Mouse (Mus musculus) Patski (cell line): Measurements from ENCODE around the gene Ttc30a2. TPM values are rescaled to one million over a fixed set of nuclear protein-coding genes. Genes with fewer than 3 reads are reported as not detected.
A peak's percentile ranks its signal among the peaks of the same experiment; 100 is the strongest.

Experiments
- ATAC-seq: fragments of 100-300 bp; one replicate; pipeline ENCODE4 v1.8.0; 2021
- CTCF ChIA-PET: fragments of 350-600 bp; sonication (Branson Sonifier 250); formaldehyde crosslinking; loops from one replicate; lab custom pipeline; 2022; ENCODE audit warnings: inconsistent platforms; lab: Charles Lee
- POLR2A ChIA-PET: fragments of 350-600 bp; sonication (Branson Sonifier 250); formaldehyde crosslinking; loops from one replicate; lab custom pipeline; 2022; ENCODE audit warnings: antibody characterized with exemption, inconsistent platforms; lab: Charles Lee
- DNase-seq: peaks from one replicate; pipeline ENCODE4 v3.0.0-alpha.2; 2011; ENCODE audit warnings: low read depth, low spot score
- H3K27me3 ChIP-seq: fragments of 371-371 bp; one replicate; pipeline ENCODE4 v1.5.1; 2021
- CTCF ChIP-seq: fragments of 100-300 bp; IDR thresholded peaks from one replicate; pipeline ENCODE4 v1.5.1; 2021
- in situ Hi-C: fragments of 300-500 bp; cut with MboI; formaldehyde crosslinking; loops from 3 replicates; pipeline ENCODE4 v1.11.1; 2018; ENCODE audit warnings: low pct_unique_long_range_greater_than_20kb, mixed read lengths
- polyA plus RNA-seq: library from polyadenylated mRNA; unstranded; gene quantifications from one replicate; pipeline ENCODE4 v1.2.3, GENCODE M21; 2021

Ttc30a2 gene
- polyA plus RNA-seq, 1 experiment from 2014 or later, result 1.4 TPM

- in situ Hi-C loops, result no loop called here
- no peak for TF ChIP-seq CTCF
- ATAC-seq (no peak), DNase-seq (no peak)
- POLR2A ChIA-PET, result no interaction called here
- CTCF ChIA-PET, result interaction anchor here (2.8 kb wide), 1 partner anchor 9 kb away, joined by 7 read pairs; no protein-coding TSS in a partner anchor
- peaks cover 5% of the 10 kb centered on the region for H3K27me3 ChIP-seq
Observed at GRCm38 (mm10) chr2:75994841-75995240, 16.9 kb upstream of the Ttc30a2 start.

GRCm38 (mm10) chr2:75991581-75992205 lies 13.7 kb upstream of the Ttc30a2 start:
- ChIA-PET POLR2A (no interaction called here), CTCF (no interaction called here)
- in situ Hi-C loops, result no loop called here
- DNase-seq (no peak), ATAC-seq (no peak)
- H3K27me3 ChIP-seq, result peaks cover 5% of the 10 kb centered on the region
- no peak for TF ChIP-seq CTCF

- ChIA-PET POLR2A (no interaction called here), CTCF (no interaction called here)
- in situ Hi-C loops, result no loop called here
- H3K27me3 ChIP-seq, result peaks cover 5% of the 10 kb centered on the region
- ATAC-seq (no peak), DNase-seq (no peak)
- peak; percentile 59 for TF ChIP-seq CTCF
Observed at GRCm38 (mm10) chr2:75990885-75991539, 13.0 kb upstream of the Ttc30a2 start.

- CTCF ChIA-PET, result no interaction called here
- in situ Hi-C loops, result loop anchor here (5.0 kb wide), 1 partner anchor 78 kb away; no protein-coding TSS in a partner anchor
- peaks cover 5% of the 10 kb centered on the region for H3K27me3 ChIP-seq
- TF ChIP-seq CTCF, result no peak
- DNase-seq (no peak), ATAC-seq (no peak)
- POLR2A ChIA-PET, result no interaction called here
Observed at GRCm38 (mm10) chr2:75989694-75990093, 11.7 kb upstream of the Ttc30a2 start.

- ChIA-PET POLR2A (interaction anchor here (0.6 to 0.7 kb wide), 3 partner anchors 79 to 353 kb away, joined by 3 to 5 read pairs (median 3); no protein-coding TSS in a partner anchor), CTCF (interaction anchor here (1.1 kb wide), 1 partner anchor 80 kb away, joined by 3 read pairs; no protein-coding TSS in a partner anchor)
- peaks cover 5% of the 10 kb centered on the region for H3K27me3 ChIP-seq
- in situ Hi-C loops, result loop anchor here (5.0 kb wide), 1 partner anchor 78 kb away; no protein-coding TSS in a partner anchor
- no peak for TF ChIP-seq CTCF
- ATAC-seq (no peak), DNase-seq (no peak)
Observed at GRCm38 (mm10) chr2:75988779-75989363, 10.9 kb upstream of the Ttc30a2 start.

- DNase-seq, result no peak
- ChIA-PET CTCF (interaction anchor here (1.1 kb wide), 1 partner anchor 80 kb away, joined by 3 read pairs; no protein-coding TSS in a partner anchor), POLR2A (interaction anchor here (0.7 kb wide), 2 partner anchors 188 to 353 kb away, joined by 3 read pairs; no protein-coding TSS in a partner anchor)
- peaks cover 5% of the 10 kb centered on the region for H3K27me3 ChIP-seq
- TF ChIP-seq CTCF, result no peak
- in situ Hi-C loops, result loop anchor here (5.0 kb wide), 1 partner anchor 79 kb away; no protein-coding TSS in a partner anchor
- no peak for ATAC-seq
Observed at GRCm38 (mm10) chr2:75988378-75988777, 10.4 kb upstream of the Ttc30a2 start.

- POLR2A ChIA-PET, result no interaction called here
- CTCF ChIA-PET, result interaction anchor here (1.1 kb wide), 1 partner anchor 81 kb away, joined by 3 read pairs; no protein-coding TSS in a partner anchor
- H3K27me3 ChIP-seq, result peaks cover 2% of the 10 kb centered on the region
- DNase-seq (no peak), ATAC-seq (peak; percentile 42)
- in situ Hi-C loops, result loop anchor here (5.0 kb wide), 1 partner anchor 80 kb away; no protein-coding TSS in a partner anchor
- TF ChIP-seq CTCF, result no peak
Observed at GRCm38 (mm10) chr2:75987739-75988138, 9.8 kb upstream of the Ttc30a2 start.

- POLR2A ChIA-PET, result no interaction called here
Observed at GRCm38 (mm10) chr2:75985124-75985523, 7.2 kb upstream of the Ttc30a2 start.

GRCm38 (mm10) chr2:75983847-75984246 lies 5.9 kb upstream of the Ttc30a2 start:
- POLR2A ChIA-PET, result interaction anchor here (0.7 kb wide), 1 partner anchor 450 kb away, joined by 3 read pairs; no protein-coding TSS in a partner anchor
- DNase-seq (no peak), ATAC-seq (no peak)
- H3K27me3 ChIP-seq, result peaks cover 6% of the 10 kb centered on the region
- no peak for TF ChIP-seq CTCF
- in situ Hi-C loops, result no loop called here
- CTCF ChIA-PET, result interaction anchor here (1.1 to 1.9 kb wide), 2 partner anchors 18 to 76 kb away, joined by 3 to 5 read pairs; no protein-coding TSS in a partner anchor

More at GRCm38 (mm10) chr2:75985124-75985523, 7.2 kb upstream of the Ttc30a2 start:
- in situ Hi-C loops, result loop anchor here (5.0 kb wide), 1 partner anchor 82 kb away; no protein-coding TSS in a partner anchor
- ATAC-seq (peak; percentile 91), DNase-seq (no peak)
- CTCF ChIA-PET, result interaction anchor here (0.6 to 1.9 kb wide), 15 partner anchors 10 to 88 kb away, joined by 3 to 8 read pairs (median 3); no protein-coding TSS in a partner anchor
- H3K27me3 ChIP-seq, result no peaks in the 10 kb centered on the region
- peak; percentile 97 for TF ChIP-seq CTCF

- no peak for ATAC-seq
- ChIA-PET POLR2A (interaction anchor here (0.7 kb wide), 1 partner anchor 450 kb away, joined by 3 read pairs; no protein-coding TSS in a partner anchor), CTCF (no interaction called here)
- no peak for TF ChIP-seq CTCF
- no peak for DNase-seq
- peaks cover 9% of the 10 kb centered on the region for H3K27me3 ChIP-seq
- in situ Hi-C loops, result no loop called here
Observed at GRCm38 (mm10) chr2:75983091-75983490, 5.1 kb upstream of the Ttc30a2 start.
